Mouse (Mus musculus): ENCODE measurements around the gene Frmd4a. TPM values are rescaled to one million over a fixed set of nuclear protein-coding genes. Genes with fewer than 3 reads are reported as not detected.

Gene Frmd4a
- total and polyA plus RNA-seq, 2 experiments from 2014 or later: 42.5 to 60.2 TPM

- Histone ChIP-seq H3K9ac (replicated peaks; ENCODE audit: low read length, poor library complexity, severe bottlenecking) (no peak overlapping the region), H3K36me3 (ENCODE audit: insufficient read depth, low read length) (no peaks in the 10 kb centered on the region), H3K4me2 (ENCODE audit: low read depth, low read length, poor library complexity, severe bottlenecking) (no peak overlapping the region), H3K4me3 (ENCODE audit: low read depth, low read length) (no peak overlapping the region), H3K9me3 (ENCODE audit: low read length) (no peaks in the 10 kb centered on the region), H3K27ac (ENCODE audit: low read depth, low read length) (no peak overlapping the region), H3K4me1 (ENCODE audit: insufficient read depth, low read length) (peaks cover 5% of the 10 kb centered on the region), H3K27me3 (ENCODE audit: insufficient read depth, low read length) (no peaks in the 10 kb centered on the region)
- TF ChIP-seq CTCF (IDR thresholded peaks at IDR 0.05): no peak
- no peak for DNase-seq (ENCODE audit: low spot score)
- no peak for ATAC-seq (ENCODE audit: low FRiP score)
- 60% methylated on average over 4 of the region's 4 CpGs for WGBS
Observed at GRCm38 (mm10) chr2:4157396-4157795, 139.9 kb downstream of the Frmd4a start.

GRCm38 (mm10) chr2:4159574-4160203 is 142.2 kb downstream of the Frmd4a start:
- ATAC-seq (ENCODE audit: low FRiP score): no peak
- Histone ChIP-seq H3K36me3 (ENCODE audit: insufficient read depth, low read length) (no peaks in the 10 kb centered on the region), H3K4me3 (ENCODE audit: low read depth, low read length) (no peak overlapping the region), H3K9me3 (ENCODE audit: low read length) (no peaks in the 10 kb centered on the region), H3K27ac (ENCODE audit: low read depth, low read length) (no peak overlapping the region), H3K4me2 (ENCODE audit: low read depth, low read length, poor library complexity, severe bottlenecking) (no peak overlapping the region), H3K9ac (replicated peaks; ENCODE audit: low read length, poor library complexity, severe bottlenecking) (no peak overlapping the region), H3K27me3 (ENCODE audit: insufficient read depth, low read length) (no peaks in the 10 kb centered on the region), H3K4me1 (ENCODE audit: insufficient read depth, low read length) (peaks cover 5% of the 10 kb centered on the region; the same call in 1 of the 2 replicates)
- WGBS: 86% methylated on average over 15 of the region's 15 CpGs
- DNase-seq (ENCODE audit: low spot score): no peak
- TF ChIP-seq CTCF (IDR thresholded peaks at IDR 0.05): peak; percentile 30; the same call in 1 of the 2 replicates

DNA sequence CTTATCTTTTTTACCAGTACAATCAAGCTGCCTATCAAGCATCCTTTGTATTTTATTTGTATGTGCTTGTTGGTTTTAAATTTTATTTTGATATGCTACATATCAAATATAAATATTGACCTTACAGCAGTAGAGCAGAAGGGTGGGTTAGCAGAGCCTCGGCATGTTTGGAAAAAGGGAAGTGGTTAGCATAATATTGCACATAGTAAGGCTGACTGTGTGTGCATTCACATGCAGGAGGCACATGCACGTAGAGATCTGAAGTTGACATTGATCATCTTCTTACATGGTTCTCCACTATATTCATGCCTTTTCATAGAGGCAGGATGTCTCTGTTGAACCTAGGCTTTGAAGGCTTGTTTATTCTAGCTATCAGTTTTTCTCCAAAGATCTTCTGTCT is 148.7 kb downstream of the Frmd4a start:
- WGBS: 90% methylated on average over 2 of the region's 2 CpGs
- H3K27me3 ChIP-seq (ENCODE audit: insufficient read depth, low read length): no peaks in the 10 kb centered on the region
- no peak for DNase-seq (ENCODE audit: low spot score)
- H3K9me3 ChIP-seq (ENCODE audit: low read length): no peaks in the 10 kb centered on the region
- peaks cover 17% of the 10 kb centered on the region; the same call in 1 of the 2 replicates for H3K4me1 ChIP-seq (ENCODE audit: insufficient read depth, low read length)
- no peak for TF ChIP-seq CTCF (IDR thresholded peaks at IDR 0.05)
- ATAC-seq (ENCODE audit: low FRiP score): no peak
- no peak overlapping the region for H3K27ac ChIP-seq (ENCODE audit: low read depth, low read length)
- H3K4me2 ChIP-seq (ENCODE audit: low read depth, low read length, poor library complexity, severe bottlenecking): no peak overlapping the region
- no peak overlapping the region for H3K9ac ChIP-seq (replicated peaks; ENCODE audit: low read length, poor library complexity, severe bottlenecking)
- H3K4me3 ChIP-seq (ENCODE audit: low read depth, low read length): no peak overlapping the region
- no peaks in the 10 kb centered on the region for H3K36me3 ChIP-seq (ENCODE audit: insufficient read depth, low read length)

- H3K4me2 ChIP-seq (ENCODE audit: low read depth, low read length, poor library complexity, severe bottlenecking): no peak overlapping the region
- H3K9me3 ChIP-seq (ENCODE audit: low read length): no peaks in the 10 kb centered on the region
- no peaks in the 10 kb centered on the region for H3K27me3 ChIP-seq (ENCODE audit: insufficient read depth, low read length)
- H3K9ac ChIP-seq (replicated peaks; ENCODE audit: low read length, poor library complexity, severe bottlenecking): no peak overlapping the region
- H3K4me3 ChIP-seq (ENCODE audit: low read depth, low read length): no peak overlapping the region
- no peaks in the 10 kb centered on the region for H3K36me3 ChIP-seq (ENCODE audit: insufficient read depth, low read length)
- DNase-seq (ENCODE audit: low spot score): no peak
- 90% methylated on average over 6 of the region's 6 CpGs for WGBS
- TF ChIP-seq CTCF (IDR thresholded peaks at IDR 0.05): no peak
- H3K27ac ChIP-seq (ENCODE audit: low read depth, low read length): no peak overlapping the region
- no peak for ATAC-seq (ENCODE audit: low FRiP score)
- H3K4me1 ChIP-seq (ENCODE audit: insufficient read depth, low read length): peaks cover 17% of the 10 kb centered on the region; the same call in 1 of the 2 replicates
Observed at GRCm38 (mm10) chr2:4167131-4167530, 149.6 kb downstream of the Frmd4a start.

DNA sequence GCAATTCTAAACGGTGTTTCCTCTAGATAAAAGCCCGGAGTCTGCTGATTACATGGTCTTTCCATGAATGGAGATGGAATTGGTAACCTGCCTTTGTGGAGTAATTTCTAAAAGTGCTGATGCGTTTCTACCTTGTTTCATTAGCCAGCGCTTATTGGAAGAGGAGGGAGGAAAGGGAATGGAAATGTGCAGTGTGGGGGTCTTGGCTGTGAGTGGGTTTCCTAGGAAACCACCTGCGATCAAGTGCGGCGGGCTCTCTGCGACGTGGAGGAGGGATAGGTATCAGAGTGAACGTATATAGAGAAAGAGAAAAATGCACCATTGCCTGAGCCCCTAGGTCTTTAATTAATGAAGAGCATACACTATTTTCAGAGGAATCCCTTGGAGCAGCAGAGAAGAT is 152.2 kb downstream of the Frmd4a start:
- no peak overlapping the region for H3K4me3 ChIP-seq (ENCODE audit: low read depth, low read length)
- H3K27ac ChIP-seq (ENCODE audit: low read depth, low read length): peak overlapping the region; percentile 64
- WGBS: 24% methylated on average over 10 of the region's 10 CpGs
- no peak overlapping the region for H3K9ac ChIP-seq (replicated peaks; ENCODE audit: low read length, poor library complexity, severe bottlenecking)
- H3K27me3 ChIP-seq (ENCODE audit: insufficient read depth, low read length): no peaks in the 10 kb centered on the region
- H3K4me1 ChIP-seq (ENCODE audit: insufficient read depth, low read length): peaks cover 17% of the 10 kb centered on the region; the same call in 1 of the 2 replicates
- H3K36me3 ChIP-seq (ENCODE audit: insufficient read depth, low read length): no peaks in the 10 kb centered on the region
- no peak for TF ChIP-seq CTCF (IDR thresholded peaks at IDR 0.05)
- H3K4me2 ChIP-seq (ENCODE audit: low read depth, low read length, poor library complexity, severe bottlenecking): peak overlapping the region; percentile 33
- ATAC-seq (ENCODE audit: low FRiP score) (peak; percentile 86), DNase-seq (ENCODE audit: low spot score) (peak; percentile 73)
- no peaks in the 10 kb centered on the region for H3K9me3 ChIP-seq (ENCODE audit: low read length)

DNA sequence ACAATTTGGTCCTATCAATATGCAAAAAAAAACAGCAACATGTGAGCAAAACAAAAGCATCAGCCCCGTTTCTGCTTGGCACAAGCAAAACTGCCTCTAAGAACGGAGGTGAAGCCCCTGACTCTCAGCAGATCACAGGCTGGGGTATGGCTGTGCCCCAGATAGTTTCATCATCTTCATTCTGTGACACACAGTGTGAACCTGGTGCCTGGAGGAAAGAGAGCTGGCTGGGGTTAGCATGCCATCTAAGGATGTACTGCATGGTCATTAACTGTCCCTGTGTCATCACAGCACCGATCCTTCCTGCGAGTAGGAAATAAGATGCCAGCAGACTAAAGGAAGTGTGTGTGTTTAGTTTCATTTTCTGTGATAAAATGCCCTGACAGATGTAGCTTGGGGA is 152.7 kb downstream of the Frmd4a start:
- no peak for DNase-seq (ENCODE audit: low spot score)
- WGBS: 49% methylated on average over 4 of the region's 4 CpGs
- no peaks in the 10 kb centered on the region for H3K27me3 ChIP-seq (ENCODE audit: insufficient read depth, low read length)
- no peak for TF ChIP-seq CTCF (IDR thresholded peaks at IDR 0.05)
- H3K4me3 ChIP-seq (ENCODE audit: low read depth, low read length): no peak overlapping the region
- peaks cover 17% of the 10 kb centered on the region; the same call in 1 of the 2 replicates for H3K4me1 ChIP-seq (ENCODE audit: insufficient read depth, low read length)
- peak overlapping the region; percentile 33 for H3K4me2 ChIP-seq (ENCODE audit: low read depth, low read length, poor library complexity, severe bottlenecking)
- no peaks in the 10 kb centered on the region for H3K36me3 ChIP-seq (ENCODE audit: insufficient read depth, low read length)
- no peak for ATAC-seq (ENCODE audit: low FRiP score)
- no peak overlapping the region for H3K9ac ChIP-seq (replicated peaks; ENCODE audit: low read length, poor library complexity, severe bottlenecking)
- peak overlapping the region; percentile 64 for H3K27ac ChIP-seq (ENCODE audit: low read depth, low read length)
- no peaks in the 10 kb centered on the region for H3K9me3 ChIP-seq (ENCODE audit: low read length)

All from midbrain, postnatal 0 days (tissue).